Mouse (Mus musculus): ENCODE results near the gene Hist1h2ai. TPM values are rescaled to one million over a fixed set of nuclear protein-coding genes. Genes with fewer than 3 reads are reported as not detected.
"Not testable (repeated sequence)": the region's sequence is repeated elsewhere in the genome, so short reads cannot be mapped to it uniquely, and the experiment has no call there.

Gene Hist1h2ai
- total and polyA plus RNA-seq, 3 experiments, result 6.3 to 880 TPM; not detected in 1

DNA sequence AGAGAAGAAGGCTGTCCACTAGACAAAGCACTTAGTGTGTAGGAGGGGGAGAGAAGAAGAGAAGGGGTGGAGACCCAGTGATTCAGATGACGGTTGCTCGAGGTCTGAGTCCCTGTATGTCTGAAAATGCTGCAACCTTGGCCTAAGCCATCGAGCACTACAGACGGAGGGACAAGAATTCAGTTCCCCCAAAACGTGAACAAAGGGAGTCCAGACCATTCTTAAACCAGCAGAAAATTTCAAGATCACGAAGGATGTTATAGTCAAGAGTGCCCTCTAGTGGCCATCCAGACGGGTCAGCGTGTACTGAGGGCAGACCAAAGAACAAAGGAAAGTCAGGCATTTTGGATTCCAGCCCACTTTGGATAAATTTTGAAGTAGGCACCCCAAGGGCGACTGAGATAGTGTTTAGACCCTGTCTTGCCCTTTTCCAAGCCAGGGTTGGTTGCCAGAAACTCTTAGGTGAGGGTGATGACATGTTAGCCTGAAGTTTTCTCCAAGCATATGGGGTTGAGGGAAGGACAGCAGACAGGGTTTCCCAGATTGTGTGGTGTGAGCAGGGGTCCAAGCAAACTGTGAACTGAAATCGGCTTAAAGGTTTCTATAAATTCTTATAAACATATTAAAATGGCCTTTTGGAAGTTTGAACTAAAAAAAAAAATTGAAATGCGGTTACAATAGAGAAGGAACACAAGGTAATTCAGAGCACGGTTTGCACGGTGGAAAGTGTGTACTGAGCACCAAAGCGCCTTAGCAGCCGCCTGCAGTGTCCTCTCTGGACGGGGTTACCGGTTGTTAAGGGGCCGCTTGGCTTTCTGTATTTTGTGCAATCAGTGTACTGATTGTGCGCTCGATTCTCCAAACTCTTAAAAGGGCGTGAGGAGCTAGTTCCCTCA is 18.0 kb downstream of the Hist1h2ai start (continued):
- TF ChIP-seq ZC3H11A (IDR thresholded peaks at IDR 0.05; ENCODE audit: low read depth, low read length) (no peak), PAX5 (IDR thresholded peaks at IDR 0.05; ENCODE audit: low read length) (no peak), MXI1 (IDR thresholded peaks at IDR 0.05; ENCODE audit: low read depth, low read length) (peak; percentile 69; the same call in 1 of the 2 replicates), RAD21 (IDR thresholded peaks at IDR 0.05; ENCODE audit: low read depth, low read length) (peak; percentile 87), BHLHE40 (IDR thresholded peaks at IDR 0.05; ENCODE audit: low read depth, low read length) (peak; percentile 41), CTCF (conservative IDR thresholded peaks at IDR 0.05 in 1 of 2, IDR thresholded peaks at IDR 0.05 in 1 of 2; ENCODE audit: low read depth in 2 of 2, low read length in 2 of 2) (peak; percentile 79 to 87), ZKSCAN1 (IDR thresholded peaks at IDR 0.05; ENCODE audit: borderline replicate concordance, low read depth, low read length) (no peak), USF1 (IDR thresholded peaks at IDR 0.05; ENCODE audit: low read depth, low read length) (no peak), MEF2A (IDR thresholded peaks at IDR 0.05; ENCODE audit: borderline replicate concordance, low read depth, low read length) (peak; percentile 43; the same call in 1 of the 2 replicates), POLR2AphosphoS2 (IDR thresholded peaks at IDR 0.05; ENCODE audit: low read depth, low read length) (no peak), ZNF384 (IDR thresholded peaks at IDR 0.05; ENCODE audit: low read depth, low read length) (no peak), ETS1 (conservative IDR thresholded peaks at IDR 0.05; ENCODE audit: low read depth, low read length) (no peak), HCFC1 (IDR thresholded peaks at IDR 0.05; ENCODE audit: low read depth, low read length) (peak; percentile 54), UBTF (IDR thresholded peaks at IDR 0.05; ENCODE audit: low read depth, low read length) (no peak), TCF12 (IDR thresholded peaks at IDR 0.05; ENCODE audit: low read depth, low read length) (0 out of 2 replicates have a peak, but pooled peaks have one; percentile 15)

DNA sequence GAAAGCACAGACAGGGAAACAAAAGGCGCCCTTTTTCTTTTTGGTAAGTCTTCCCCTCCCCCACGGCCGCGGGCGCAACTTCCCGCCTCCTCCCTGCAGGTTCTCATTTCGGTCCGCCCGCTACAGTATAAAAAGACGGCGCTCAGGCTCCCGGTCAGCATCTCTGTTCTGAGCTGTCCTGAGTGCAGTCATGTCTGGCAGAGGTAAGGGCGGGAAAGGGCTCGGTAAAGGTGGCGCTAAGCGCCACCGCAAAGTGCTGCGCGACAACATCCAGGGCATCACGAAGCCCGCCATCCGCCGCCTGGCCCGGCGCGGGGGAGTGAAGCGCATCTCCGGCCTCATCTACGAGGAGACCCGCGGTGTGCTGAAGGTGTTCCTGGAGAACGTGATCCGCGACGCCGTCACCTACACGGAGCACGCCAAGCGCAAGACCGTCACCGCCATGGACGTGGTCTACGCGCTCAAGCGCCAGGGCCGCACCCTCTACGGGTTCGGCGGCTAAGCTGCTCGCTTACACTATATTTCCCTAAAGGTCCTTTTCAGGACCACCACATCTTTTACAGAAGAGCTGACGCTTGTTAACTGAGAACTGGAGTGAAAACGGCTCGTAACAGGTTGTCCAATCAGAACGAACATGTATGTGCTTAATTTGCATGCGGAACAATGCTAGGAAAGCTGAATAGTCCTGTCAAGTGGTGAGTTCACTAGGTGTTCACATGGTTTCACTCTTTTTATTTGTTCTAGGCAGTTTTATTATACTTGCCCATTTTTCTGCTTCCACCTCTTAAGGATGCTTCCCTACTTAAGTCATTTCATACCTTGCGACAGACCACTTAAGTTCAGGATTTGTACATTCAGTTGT is 18.9 kb downstream of the Hist1h2ai start, which contains the start of gene Hist1h4j:
Gene Hist1h4j, plus strand, starts transcription at position 159 of the 862 bp plus-strand sequence.
- H3K4me1 ChIP-seq (ENCODE audit: control insufficient read depth in 1 of 2, insufficient read depth in 2 of 2), result peaks cover 7 to 26% of the 10 kb centered on the region in 2 experiments; a peak in 3 of 4 replicates
- TF ChIP-seq E2F4 (IDR thresholded peaks at IDR 0.05; ENCODE audit: insufficient replicate concordance, low read depth, low read length), result peak; percentile 91
- TF ChIP-seq TBP (conservative IDR thresholded peaks at IDR 0.05; ENCODE audit: low read depth, low read length), result peak; percentile 96
- TF ChIP-seq HCFC1 (IDR thresholded peaks at IDR 0.05; ENCODE audit: low read depth, low read length), result peak; percentile 79
- TF ChIP-seq CHD2 (IDR thresholded peaks at IDR 0.05; ENCODE audit: low read length), result peak; percentile 86
- peak; percentile 96 for TF ChIP-seq UBTF (IDR thresholded peaks at IDR 0.05; ENCODE audit: low read depth, low read length)
- peak; percentile 36; the same call in 1 of the 2 replicates for TF ChIP-seq IRF4 (IDR thresholded peaks at IDR 0.05; ENCODE audit: low read depth, low read length)
- TF ChIP-seq MEF2A (IDR thresholded peaks at IDR 0.05; ENCODE audit: borderline replicate concordance, low read depth, low read length), result peak; percentile 43; the same call in 1 of the 2 replicates
- peak; percentile 44; the same call in 1 of the 2 replicates for TF ChIP-seq USF2 (conservative IDR thresholded peaks at IDR 0.05; ENCODE audit: low read depth, low read length)
- TF ChIP-seq KAT2A (IDR thresholded peaks at IDR 0.05; ENCODE audit: insufficient replicate concordance, low read length), result 0 out of 2 replicates have a peak, but pooled peaks have one; percentile 9
- peak; percentile 42; the same call in 1 of the 2 replicates for TF ChIP-seq BHLHE40 (IDR thresholded peaks at IDR 0.05; ENCODE audit: low read depth, low read length)
- peak; percentile 98 for TF ChIP-seq POLR2A (IDR thresholded peaks at IDR 0.05; ENCODE audit: low read depth, low read length)
- peak; percentile 36; the same call in 1 of the 2 replicates for TF ChIP-seq ELF1 (IDR thresholded peaks at IDR 0.05; ENCODE audit: low read depth, low read length)
- TF ChIP-seq SIN3A (IDR thresholded peaks at IDR 0.05; ENCODE audit: low read length), result peak; percentile 42; the same call in 1 of the 2 replicates
- peak; percentile 100 for TF ChIP-seq POLR2AphosphoS2 (IDR thresholded peaks at IDR 0.05; ENCODE audit: low read depth, low read length)
- TF ChIP-seq TCF12 (IDR thresholded peaks at IDR 0.05; ENCODE audit: low read depth, low read length), result peak; percentile 72
- TF ChIP-seq ZMIZ1 (IDR thresholded peaks at IDR 0.05; ENCODE audit: low read depth, low read length), result peak; percentile 99
- peak; percentile 2 for TF ChIP-seq SMC3 (IDR thresholded peaks at IDR 0.05; ENCODE audit: low read depth, low read length)
- TF ChIP-seq RCOR1 (conservative IDR thresholded peaks at IDR 0.05; ENCODE audit: low read depth, low read length), result peak; percentile 86; the same call in 1 of the 2 replicates
- TF ChIP-seq NELFE (IDR thresholded peaks at IDR 0.05; ENCODE audit: low read depth, low read length), result peak; percentile 99
- in situ Hi-C loops (cut with MboI; ENCODE audit: low pct_ligation_motif_present, low pct_unique_long_range_greater_than_20kb, low sequenced_read_pairs), result loop anchor here (25.0 kb wide), 1 partner anchor 1827 kb away; the partner anchor contains the start of genes Hist1h1d, Hist1h2ad, Hist1h2ae and Hist1h2bf
- H3K9me3 ChIP-seq (replicated peaks; ENCODE audit: low read length); H3K36me3 ChIP-seq (replicated peaks in 1 of 2; ENCODE audit: control insufficient read depth in 1 of 2, insufficient read depth in 1 of 2, low read length in 1 of 2); H3K79me2 ChIP-seq (replicated peaks; ENCODE audit: control insufficient read depth, extremely low read depth, insufficient read depth, poor library complexity, severe bottlenecking); H3K27me3 ChIP-seq (replicated peaks); dilution Hi-C loops (cut with MboI; ENCODE audit: extremely low pct_ligation_motif_present, extremely low pct_unique_long_range_greater_than_20kb, low sequenced_read_pairs): not testable (repeated sequence)
- peak; percentile 93 for DNase-seq (ENCODE audit: extremely low read depth)
- H3K4me2 ChIP-seq (ENCODE audit: insufficient read depth, low read depth, poor library complexity, severe bottlenecking), result peak within 1 kb of the TSS; percentile 90
- H3K27ac ChIP-seq (ENCODE audit: insufficient read depth, low read depth), result peak within 1 kb of the TSS; percentile 91
- H3K9ac ChIP-seq (ENCODE audit: insufficient read depth, low read depth), result peak within 1 kb of the TSS; percentile 76
- H3K4me3 ChIP-seq (replicated peaks in 1 of 3; ENCODE audit: low read depth in 2 of 3, low read length in 2 of 3, poor library complexity in 1 of 3), result peak within 1 kb of the TSS; percentile 38 to 62 (median 42)

Data from CH12.LX (cell line).